ENCODE assay signal across 13 mouse cellular contexts in the genomic region with DNA sequence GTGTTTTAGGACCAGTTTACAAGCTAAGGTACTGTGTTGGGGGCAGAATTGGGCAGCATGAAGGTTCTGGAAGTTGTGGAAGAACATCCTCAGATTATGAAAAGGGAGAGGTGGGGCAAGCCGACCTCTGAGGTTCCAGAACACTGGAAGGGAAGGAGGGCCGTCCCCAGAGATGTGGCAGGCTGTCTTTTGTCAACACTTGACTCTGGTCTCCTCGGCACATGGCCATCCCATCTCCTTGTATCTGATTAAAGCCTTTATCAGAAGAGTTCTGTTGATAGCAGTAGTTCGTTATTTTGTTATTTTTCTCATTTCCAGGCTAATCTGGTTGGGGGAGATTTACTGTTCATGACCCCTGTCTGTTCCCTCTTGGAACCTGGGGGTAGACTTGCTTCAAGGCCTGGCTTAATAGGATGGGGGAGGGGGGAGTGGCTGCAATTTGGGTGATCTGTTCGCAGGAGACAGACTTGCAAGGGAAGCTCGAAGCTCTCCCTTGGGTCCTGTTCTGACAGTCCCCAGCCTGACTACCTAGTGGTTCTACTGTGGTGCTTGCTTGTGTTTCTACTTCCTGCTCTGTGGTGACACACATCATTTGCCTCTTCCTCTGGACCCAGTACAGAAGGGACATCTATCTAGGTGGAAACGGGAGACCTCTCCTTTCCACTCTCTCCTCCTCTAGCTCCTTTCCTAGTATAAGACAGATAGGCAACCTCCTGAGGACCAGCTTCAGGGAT.
"Had no signal": no experiment of that assay in that cellular context is flagged by ENCODE, and none has a peak within 500 bp of the region (broad histone marks: within the 10 kb centered on the region; RNA-seq: fewer than 3 reads in every experiment).

No protein-coding gene starts in this region.

- H3K27ac ChIP-seq: kidney, postnatal 0 days; limb, embryonic 13.5 days; liver, embryonic 14.5 days; midbrain, embryonic 13.5 days had no signal

- H3K36me3 ChIP-seq: limb, embryonic 13.5 days; midbrain, embryonic 13.5 days had no signal

- H3K4me3 ChIP-seq: limb, embryonic 13.5 days; midbrain, embryonic 13.5 days had no signal

- DNase-seq: kidney, adult 8-10 months; layer of hippocampus, adult 9-11 months; layer of hippocampus, postnatal 36 days; left cerebral cortex, postnatal 4 days; lung, adult 18-20 months; right cerebral cortex, adult 18-20 months; right cerebral cortex, postnatal 25 days; spleen, adult 18-20 months; thymus, postnatal 4 days had no signal
